8 mouse cellular contexts compared by ENCODE assay signal in the genomic region with DNA sequence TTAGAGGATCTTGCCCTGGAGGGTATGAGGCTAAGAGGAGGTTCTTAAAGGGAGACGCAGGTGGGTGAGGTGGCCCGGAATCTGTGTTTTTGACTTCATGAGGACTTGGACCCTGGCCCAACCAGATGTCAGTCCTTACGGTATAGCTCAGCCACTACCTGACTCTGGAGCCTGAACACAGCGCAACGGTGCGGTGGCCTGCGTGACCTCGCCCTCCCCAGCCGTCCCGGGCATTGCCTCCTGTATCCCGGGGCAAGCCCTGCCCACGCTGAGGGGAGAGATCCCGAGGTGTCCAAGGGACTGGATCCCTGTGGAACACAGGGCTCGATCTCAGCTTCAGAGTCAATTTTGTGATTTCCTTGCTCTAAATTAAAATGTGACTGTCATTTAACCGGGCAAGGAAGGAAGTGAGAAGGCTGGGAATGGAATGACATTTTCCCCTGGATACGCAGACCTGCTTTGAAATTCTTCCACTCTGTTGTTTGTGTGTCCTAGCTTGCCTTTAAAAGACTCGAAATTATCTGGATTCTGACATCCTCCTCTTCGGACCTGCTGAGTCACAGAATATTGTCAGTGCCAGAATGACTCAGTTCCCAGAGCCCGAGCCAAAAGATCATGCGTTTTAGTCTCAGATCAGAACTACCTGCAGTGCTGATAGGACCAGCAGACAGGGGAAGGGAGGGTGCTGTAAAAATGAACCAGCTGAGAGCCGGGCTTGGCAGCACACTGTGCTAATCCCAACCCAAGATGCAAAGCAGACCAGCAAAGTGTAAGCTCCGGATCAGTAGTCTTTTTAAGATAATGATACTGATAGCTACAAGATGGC. TPM values are rescaled to one million over a fixed set of nuclear protein-coding genes. Genes with fewer than 3 reads are reported as not detected.
DNase-seq lines count a peak whose midpoint lies in the region; ATAC-seq and TF ChIP-seq lines count a peak whose summit lies in the region.

No protein-coding gene starts in this region.

- peak overlapping the region; percentile 62 for H3K27ac ChIP-seq in cortical plate, adult 2 months (ENCODE audit: insufficient read depth, low read length)
- H3K27ac ChIP-seq in heart, adult 2 months: peak overlapping the region; percentile 98
- H3K27ac ChIP-seq in kidney, adult 2 months (ENCODE audit: insufficient read depth, low read depth, low read length): peak overlapping the region; percentile 85

- WGBS in heart, adult 2 months: under 1% methylated on average over 22 of the region's 22 CpGs
- WGBS in kidney, adult 2 months: under 1% methylated on average over 22 of the region's 22 CpGs
- 1% methylated on average over 22 of the region's 22 CpGs for WGBS in lung, adult 2 months

- no peaks in the 10 kb centered on the region for H3K27me3 ChIP-seq in heart, adult 2 months (ENCODE audit: control insufficient read depth, insufficient read depth, low read length)
- H3K27me3 ChIP-seq in kidney, adult 2 months (replicated peaks; ENCODE audit: control insufficient read depth, insufficient read depth, low read length): no peaks in the 10 kb centered on the region

- TF ChIP-seq POLR2A in cortical plate, adult 2 months (IDR thresholded peaks at IDR 0.05; ENCODE audit: extremely low read depth, insufficient read depth, low read length): no peak
- TF ChIP-seq POLR2A in heart, adult 2 months (IDR thresholded peaks at IDR 0.05; ENCODE audit: insufficient read depth, low read depth, low read length): 0 out of 2 replicates have a peak, but pooled peaks have one; percentile 21
- TF ChIP-seq POLR2A in kidney, adult 2 months (IDR thresholded peaks at IDR 0.05; ENCODE audit: low read depth, low read length): peak; percentile 17
- TF ChIP-seq POLR2A in lung, adult 2 months (IDR thresholded peaks at IDR 0.05; ENCODE audit: borderline replicate concordance, extremely low read depth, low read depth, low read length): no peak

- peak; percentile 69 for ATAC-seq in cerebellum, adult (ENCODE audit: insufficient number of reproducible peaks, low FRiP score, low TSS enrichment)

- TF ChIP-seq EP300 in heart, adult 2 months (IDR thresholded peaks at IDR 0.05; ENCODE audit: insufficient read depth, low read depth, low read length): 0 out of 2 replicates have a peak, but pooled peaks have one; percentile 9

- DNase-seq in cerebellum, postnatal 4 days (ENCODE audit: low spot score in 2 of 2): no peak
- DNase-seq in NIH3T3 (ENCODE audit: low read depth): peak; percentile 93
- peak; percentile 66 to 74 for DNase-seq in heart, adult 2 months
- DNase-seq in kidney, adult 2 months: peak; percentile 63
- DNase-seq in lung, adult 2 months: peak; percentile 24
- peak; percentile 81 for DNase-seq in skeletal muscle tissue, adult 2 months (ENCODE audit: low read depth, low spot score)

- peak overlapping the region; percentile 80 for H3K4me3 ChIP-seq in cortical plate, adult 2 months (ENCODE audit: insufficient read depth, low read length)
- peak overlapping the region; percentile 98 for H3K4me3 ChIP-seq in heart, adult 2 months
- peak overlapping the region; percentile 94 for H3K4me3 ChIP-seq in kidney, adult 2 months (ENCODE audit: insufficient read depth, low read depth, low read length)
- peak overlapping the region; percentile 91 for H3K4me3 ChIP-seq in lung, adult 2 months (replicated peaks; ENCODE audit: extremely low read depth, low read depth, low read length)

- H3K36me3 ChIP-seq in heart, adult 2 months (ENCODE audit: control insufficient read depth, insufficient read depth, low read length): peaks cover 6% of the 10 kb centered on the region
- H3K36me3 ChIP-seq in kidney, adult 2 months (ENCODE audit: control insufficient read depth, insufficient read depth, low read length): no peaks in the 10 kb centered on the region

- H3K4me1 ChIP-seq in cortical plate, adult 2 months (ENCODE audit: control insufficient read depth, insufficient read depth, low read length): peaks cover 2% of the 10 kb centered on the region; the same call in 1 of the 2 replicates
- H3K4me1 ChIP-seq in heart, adult 2 months (ENCODE audit: control insufficient read depth, insufficient read depth, low read length): peaks cover 4% of the 10 kb centered on the region
- H3K4me1 ChIP-seq in kidney, adult 2 months (ENCODE audit: control insufficient read depth, insufficient read depth, low read length): peaks cover 6% of the 10 kb centered on the region; the same call in 1 of the 2 replicates
- H3K4me1 ChIP-seq in lung, adult 2 months (ENCODE audit: control insufficient read depth, insufficient read depth, low read length): peaks cover 10% of the 10 kb centered on the region

- TF ChIP-seq CTCF in cortical plate, adult 2 months (IDR thresholded peaks at IDR 0.05; ENCODE audit: extremely low read depth, insufficient read depth, low read length): no peak
- no peak for TF ChIP-seq CTCF in heart, adult 2 months (IDR thresholded peaks at IDR 0.05)
- TF ChIP-seq CTCF in kidney, adult 2 months (conservative IDR thresholded peaks at IDR 0.05; ENCODE audit: insufficient read depth, insufficient read length, low read depth, low read length): no peak
- no peak for TF ChIP-seq CTCF in lung, adult 2 months (IDR thresholded peaks at IDR 0.05; ENCODE audit: insufficient read depth, low read length)

- H3K79me2 ChIP-seq in heart, adult 2 months (replicated peaks; ENCODE audit: control insufficient read depth, insufficient read depth, low read length): peaks cover 3% of the 10 kb centered on the region

- H3K9ac ChIP-seq in heart, adult 2 months (ENCODE audit: low read depth, low read length): peak overlapping the region; percentile 83

- intact Hi-C loops in heart, adult 2 months (cut with DNase I): loop anchor here (2.0 to 5.0 kb wide), 5 partner anchors 21 to 431 kb away; partner anchors contain the start of gene Smg7

RNA-seq across cellular contexts. Expression of gene Lamc1, which starts 0.9 kb away (rescaled TPM):
- polyA plus RNA-seq in cortical plate, adult 2 months (2012; rRNA removed): 23.2 TPM in 2 replicates
- total RNA-seq in heart, adult 2 months (2021): 100 to 1,000 TPM; 111 to 116 TPM
- 103 and 138 TPM in 2 replicates for polyA plus RNA-seq in heart, adult 2 months (2012; rRNA removed)
- polyA plus RNA-seq in kidney, adult 2 months (2012; rRNA removed): 44.6 and 47.8 TPM in 2 replicates
- polyA plus RNA-seq in lung, adult 2 months (2012; rRNA removed): 101 and 116 TPM in 2 replicates

Comparison
In these comparisons a context has a peak if more than half of its experiments do, and no peak if none do; other contexts are left out.
1. DNase-seq: peak in NIH3T3 (single experiment), heart, adult 2 months (2 of 2), kidney, adult 2 months (single experiment), lung, adult 2 months (single experiment) and skeletal muscle tissue, adult 2 months (single experiment); none in cerebellum, postnatal 4 days (0 of 2).
2. POLR2A ChIP-seq: peak in heart, adult 2 months (single experiment) and kidney, adult 2 months (single experiment); none in cortical plate, adult 2 months (single experiment) and lung, adult 2 months (single experiment).
3. Peak in every context shown above with its lines, with median percentiles within 50 percentile points of each other: H3K27ac ChIP-seq and H3K4me3 ChIP-seq.